ENCODE assay signal across 8 mouse cellular contexts in the genomic region with DNA sequence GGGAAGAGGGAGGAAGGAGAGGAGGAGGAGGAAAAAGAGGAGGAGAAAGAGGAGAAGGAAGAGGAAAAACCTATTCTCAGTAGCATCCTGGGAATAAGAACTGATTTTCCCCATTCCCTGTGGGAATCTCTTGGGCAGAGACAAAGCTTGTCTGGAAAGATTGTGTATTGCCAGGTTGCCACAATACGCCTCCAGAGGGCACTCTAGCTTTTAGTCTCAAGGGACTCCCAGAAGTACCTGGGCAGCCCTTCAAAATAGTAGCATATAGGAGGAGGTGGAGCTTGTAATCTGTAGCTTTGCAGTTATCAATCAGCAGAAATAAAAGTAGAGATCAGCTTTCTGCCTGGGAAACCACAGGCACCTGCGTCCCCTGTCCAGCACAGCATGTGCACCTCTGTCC.
DNase-seq lines count a peak whose midpoint lies in the region; ATAC-seq and TF ChIP-seq lines count a peak whose summit lies in the region.

No protein-coding gene starts in this region.

- no peak for TF ChIP-seq POLR2A in kidney, adult 2 months (IDR thresholded peaks at IDR 0.05; ENCODE audit: low read depth, low read length)

- no peak overlapping the region for H3K27ac ChIP-seq in kidney, adult 2 months (ENCODE audit: insufficient read depth, low read depth, low read length)
- H3K27ac ChIP-seq in kidney, embryonic 16.5 days (ENCODE audit: low read length), result no peak overlapping the region
- H3K27ac ChIP-seq in ES-E14 (ENCODE audit: insufficient read depth, low read depth, low read length, poor library complexity, severe bottlenecking), result no peak overlapping the region
- H3K27ac ChIP-seq in lung, embryonic 14.5 days (ENCODE audit: low read depth), result no peak overlapping the region

- intact Hi-C loops in heart, postnatal 14 days (cut with DNase I), result loop anchor here (2.0 to 5.0 kb wide), 2 partner anchors 300 to 504 kb away; no protein-coding TSS in a partner anchor

- H3K27me3 ChIP-seq in kidney, adult 2 months (replicated peaks; ENCODE audit: control insufficient read depth, insufficient read depth, low read length), result no peaks in the 10 kb centered on the region
- H3K27me3 ChIP-seq in kidney, embryonic 16.5 days (ENCODE audit: insufficient read depth, low read length), result no peaks in the 10 kb centered on the region
- no peaks in the 10 kb centered on the region for H3K27me3 ChIP-seq in lung, embryonic 14.5 days (ENCODE audit: insufficient read depth, low read length)

- no peaks in the 10 kb centered on the region for H3K36me3 ChIP-seq in kidney, adult 2 months (ENCODE audit: control insufficient read depth, insufficient read depth, low read length)
- no peaks in the 10 kb centered on the region for H3K36me3 ChIP-seq in kidney, embryonic 16.5 days (ENCODE audit: insufficient read depth, low read length)
- H3K36me3 ChIP-seq in ES-E14 (ENCODE audit: control insufficient read depth, insufficient read depth, low read length, poor library complexity, severe bottlenecking), result no peaks in the 10 kb centered on the region
- no peaks in the 10 kb centered on the region for H3K36me3 ChIP-seq in lung, embryonic 14.5 days (ENCODE audit: insufficient read depth)

- no peak overlapping the region for H3K4me3 ChIP-seq in kidney, adult 2 months (ENCODE audit: insufficient read depth, low read depth, low read length)
- no peak overlapping the region for H3K4me3 ChIP-seq in kidney, embryonic 16.5 days (ENCODE audit: low read length)
- no peak overlapping the region for H3K4me3 ChIP-seq in ES-E14 (ENCODE audit: insufficient read depth in 1 of 2, low read depth in 1 of 2, low read length in 2 of 2, poor library complexity in 1 of 2, severe bottlenecking in 1 of 2)
- H3K4me3 ChIP-seq in lung, embryonic 14.5 days (ENCODE audit: low read depth, low read length), result no peak overlapping the region

- in situ Hi-C loops in ES-E14 (cut with MboI; ENCODE audit: low sequenced_read_pairs in 2 of 2, unreplicated experiment in 2 of 2), result no loop called here

- no peak overlapping the region for H3K9ac ChIP-seq in kidney, embryonic 16.5 days (replicated peaks; ENCODE audit: low read length)
- no peak overlapping the region for H3K9ac ChIP-seq in ES-E14 (ENCODE audit: insufficient read depth, low read depth, low read length, poor library complexity, severe bottlenecking)
- no peak overlapping the region for H3K9ac ChIP-seq in lung, embryonic 14.5 days

- TF ChIP-seq CTCF in kidney, adult 2 months (conservative IDR thresholded peaks at IDR 0.05; ENCODE audit: insufficient read depth, insufficient read length, low read depth, low read length), result peak; percentile 54
- peak; percentile 66 for TF ChIP-seq CTCF in lung, embryonic 14.5 days (IDR thresholded peaks at IDR 0.05; ENCODE audit: low read depth)

- DNase-seq in kidney, adult 2 months, result peak; percentile 41
- DNase-seq in ES-E14 (ENCODE audit: low read depth, low spot score), result peak; percentile 43
- peak; percentile 23 to 50 for DNase-seq in adrenal gland, postnatal 36 days
- DNase-seq in heart, postnatal 14 days, result peak; percentile 3 to 43
- DNase-seq in lung, embryonic 14.5 days, result peak; percentile 84
- DNase-seq in natural killer cell, adult 2 months (ENCODE audit: low spot score in 2 of 2), result no peak

- 27% methylated on average over 2 of the region's 2 CpGs for WGBS in kidney, adult 2 months
- WGBS in kidney, embryonic 16.5 days, result 27% methylated on average over 2 of the region's 2 CpGs
- WGBS in lung, embryonic 14.5 days, result 31% methylated on average over 2 of the region's 2 CpGs

- no peaks in the 10 kb centered on the region for H3K4me1 ChIP-seq in kidney, adult 2 months (ENCODE audit: control insufficient read depth, insufficient read depth, low read length)
- no peaks in the 10 kb centered on the region for H3K4me1 ChIP-seq in kidney, embryonic 16.5 days (ENCODE audit: insufficient read depth, low read length)
- no peaks in the 10 kb centered on the region for H3K4me1 ChIP-seq in ES-E14 (ENCODE audit: control insufficient read depth in 2 of 2, insufficient read depth in 2 of 2, low read length in 2 of 2, poor library complexity in 1 of 2)
- no peaks in the 10 kb centered on the region for H3K4me1 ChIP-seq in lung, embryonic 14.5 days (ENCODE audit: insufficient read depth)

- no peak for ATAC-seq in kidney, embryonic 16.5 days (ENCODE audit: low FRiP score, low TSS enrichment)
- no peak for ATAC-seq in lung, embryonic 14.5 days (ENCODE audit: insufficient read depth)
- ATAC-seq in megakaryocyte progenitor cell, adult 5-6 weeks (replicated peaks; ENCODE audit: poor library complexity), result no peak

- H3K9me3 ChIP-seq in kidney, embryonic 16.5 days (ENCODE audit: low read length), result no peaks in the 10 kb centered on the region
- H3K9me3 ChIP-seq in ES-E14 (ENCODE audit: control insufficient read depth, insufficient read depth, low read depth, low read length), result no peaks in the 10 kb centered on the region
- H3K9me3 ChIP-seq in lung, embryonic 14.5 days (ENCODE audit: low read depth, low read length), result no peaks in the 10 kb centered on the region

- H3K4me2 ChIP-seq in kidney, embryonic 16.5 days (replicated peaks; ENCODE audit: low read depth, low read length), result no peak overlapping the region
- H3K4me2 ChIP-seq in lung, embryonic 14.5 days, result no peak overlapping the region

TF ChIP-seq in ES-E14, 5 proteins besides CTCF, POLR2A, EP300 and RAD21:
- TF ChIP-seq ZC3H11A (IDR thresholded peaks at IDR 0.05; ENCODE audit: borderline replicate concordance, low read depth, low read length) (no peak), HCFC1 (IDR thresholded peaks at IDR 0.05; ENCODE audit: borderline replicate concordance, insufficient read depth, low read length) (no peak), MAFK (IDR thresholded peaks at IDR 0.05; ENCODE audit: insufficient read depth, low read depth, low read length) (no peak), CHD2 (IDR thresholded peaks at IDR 0.05; ENCODE audit: low read depth, low read length) (no peak), ZNF384 (IDR thresholded peaks at IDR 0.05; ENCODE audit: low read depth, low read length) (no peak)

Comparison
In these comparisons a context has a peak if more than half of its experiments do, and no peak if none do; other contexts are left out.
1. DNase-seq: peak in kidney, adult 2 months (single experiment), ES-E14 (single experiment), adrenal gland, postnatal 36 days (2 of 2), heart, postnatal 14 days (2 of 2) and lung, embryonic 14.5 days (single experiment); none in natural killer cell, adult 2 months (0 of 2).